Mouse (Mus musculus) cerebellum, adult 2 months (tissue): ENCODE measurements around the gene Plcb1.

Source experiments
- CTCF ChIP-seq: fragments of 200-500 bp; IDR thresholded peaks from 2 replicates; pipeline ENCODE4 v1.5.1; 2011; ENCODE audit warnings: low read depth, mild to moderate bottlenecking, control low read depth, low read length, moderate library complexity, borderline replicate concordance; ENCODE audit not compliant: insufficient read depth
- POLR2A ChIP-seq: fragments of 200-500 bp; IDR thresholded peaks from 2 replicates; pipeline ENCODE4 v1.6.1; 2011; ENCODE audit warnings: low read length, control low read depth, borderline replicate concordance; ENCODE audit not compliant: insufficient read depth

DNA sequence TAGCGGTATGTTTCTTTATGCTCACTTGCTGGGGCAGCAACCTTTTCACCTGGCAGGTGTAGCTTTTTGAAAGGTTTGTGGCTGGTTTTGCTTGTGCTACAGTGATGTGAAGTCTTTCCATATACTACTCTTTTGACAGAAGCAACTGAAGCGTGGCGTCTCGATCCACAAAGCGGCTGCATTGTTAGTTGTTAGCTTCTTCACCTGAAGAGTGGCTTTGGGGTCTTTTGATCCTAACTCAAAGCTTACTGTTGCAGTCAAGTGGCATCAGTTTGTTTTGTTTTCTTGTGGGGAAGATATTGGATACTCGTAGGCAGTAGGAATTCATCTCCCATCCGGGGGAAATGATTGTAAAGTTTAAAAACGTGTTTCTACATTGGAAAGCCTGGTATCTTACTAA, 160.5 kb downstream of the Plcb1 start:
- no peak for TF ChIP-seq POLR2A
- TF ChIP-seq CTCF, result no peak
